Mouse (Mus musculus) effector memory CD4-positive, alpha-beta T cell, adult 7 months (primary cell): Measurements from ENCODE around the gene Gm5849. TPM values are rescaled to one million over a fixed set of nuclear protein-coding genes. Genes with fewer than 3 reads are reported as not detected.

Experiments used
- polyA plus RNA-seq: library from polyadenylated mRNA; unstranded; fragments of 100-300 nt; shearing (Covaris generic); gene quantifications from one replicate; pipeline ENCODE4 v1.2.1, GENCODE M21; 2017

The Gm5849 gene
- not detected for polyA plus RNA-seq

DNA sequence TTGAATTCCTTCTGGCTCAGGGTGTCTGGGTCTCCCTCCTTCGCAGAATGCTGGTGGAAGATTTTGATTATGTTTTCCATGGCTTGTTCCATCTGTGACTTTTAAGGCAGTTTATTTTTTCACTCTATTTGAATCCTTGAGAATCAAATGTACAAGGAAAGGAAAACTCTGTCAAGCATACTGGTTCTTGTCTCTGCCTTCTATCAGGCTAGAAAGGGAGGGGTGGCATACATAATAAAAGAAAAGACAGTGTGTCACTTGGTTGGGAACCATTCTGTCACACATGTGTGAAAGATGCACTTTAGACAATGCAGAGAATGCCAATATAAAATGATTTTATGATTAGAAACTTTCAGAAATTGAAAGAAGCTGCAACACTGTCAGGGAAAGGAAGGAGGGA is at the start of gene Gm5849:
TSS of gene Gm5849 (minus strand) at position 101 of the 400 bp plus-strand sequence.

GRCm38 (mm10) chr3:90726606-90727005 is 51.1 kb downstream of the Gm5849 start, which contains the start of gene Pglyrp4:
Gene Pglyrp4, plus strand, starts transcription at chr3:90726906.

Other genes with a start within 250 kb of the Gm5849 start
- not detected for gene S100a16, start 240.6 kb downstream of the Gm5849 start, polyA plus RNA-seq
- gene S100a3, start 217.3 kb downstream of the Gm5849 start, polyA plus RNA-seq, result 3.4 TPM
- not detected for gene S100a2, start 187.6 kb downstream of the Gm5849 start, polyA plus RNA-seq
- gene Gm42674, start 176.0 kb downstream of the Gm5849 start, polyA plus RNA-seq, result not detected
- gene S100a4, start 174.1 kb downstream of the Gm5849 start, polyA plus RNA-seq, result 366 TPM
- gene S100a5, start 169.4 kb downstream of the Gm5849 start, polyA plus RNA-seq, result not detected
- gene S100a6, start 165.0 kb downstream of the Gm5849 start, polyA plus RNA-seq, result 1,053 TPM
- 0.29 TPM for gene S100a7a, start 123.9 kb downstream of the Gm5849 start, polyA plus RNA-seq
- gene S100a8, start 108.9 kb downstream of the Gm5849 start, polyA plus RNA-seq, result not detected
- not detected for gene S100a9, start 82.2 kb downstream of the Gm5849 start, polyA plus RNA-seq
- gene Pglyrp4, start 51.0 kb downstream of the Gm5849 start, polyA plus RNA-seq, result not detected